Mouse (Mus musculus) erythroid progenitor cell, adult 5-6 weeks (primary cell): ENCODE measurements around the gene Ptpn1. TPM values are rescaled to one million over a fixed set of nuclear protein-coding genes. Genes with fewer than 3 reads are reported as not detected.

Experiments
- ATAC-seq: replicated peaks from 2 replicates; pipeline ENCODE4 v1.8.0; 2016; ENCODE audit warnings: moderate number of reproducible peaks, mild to moderate bottlenecking, moderate TSS enrichment, inconsistent platforms; ENCODE audit not compliant: poor library complexity, low FRiP score, severe bottlenecking
- total RNA-seq, 2 experiments: library from RNA; stranded (forward) in 1 of 2; stranded (reverse) in 1 of 2; fragments of 150-400 nt in 1 of 2; fragments of 186-747, 209-891 nt in 1 of 2; gene quantifications; 2 replicates each; pipeline versions ENCODE4 v1.2.3 to v1.2.4; 2015 to 2017; ENCODE audit warnings: low replicate concordance in 2 of 2

The Ptpn1 gene
- total RNA-seq, 2 experiments from 2014 or later = 4.3 to 5.0 TPM

DNA sequence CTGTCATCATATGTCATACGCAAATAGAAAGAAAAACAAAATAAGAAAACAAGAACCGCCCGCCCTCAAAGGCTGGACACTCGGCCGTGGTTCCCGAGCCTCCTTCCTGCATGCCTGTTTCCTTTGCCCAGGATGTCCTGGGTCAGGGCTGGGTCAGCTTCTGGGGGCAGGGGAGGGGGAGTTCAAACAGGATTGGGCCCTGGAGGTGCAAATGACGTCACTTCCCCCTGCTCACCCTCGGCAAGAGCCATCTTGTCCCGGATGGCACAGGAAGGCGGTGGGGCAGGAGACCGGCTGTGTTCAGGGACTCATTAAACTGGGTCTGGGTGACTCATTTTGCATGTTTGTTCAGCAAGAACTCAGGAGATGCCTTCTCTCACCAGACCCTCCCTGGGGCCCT lies 11.8 kb upstream of the Ptpn1 start:
- ATAC-seq = no peak

- no peak for ATAC-seq
Measured at GRCm38 (mm10) chr2:167920960-167921495, 10.8 kb upstream of the Ptpn1 start.

DNA sequence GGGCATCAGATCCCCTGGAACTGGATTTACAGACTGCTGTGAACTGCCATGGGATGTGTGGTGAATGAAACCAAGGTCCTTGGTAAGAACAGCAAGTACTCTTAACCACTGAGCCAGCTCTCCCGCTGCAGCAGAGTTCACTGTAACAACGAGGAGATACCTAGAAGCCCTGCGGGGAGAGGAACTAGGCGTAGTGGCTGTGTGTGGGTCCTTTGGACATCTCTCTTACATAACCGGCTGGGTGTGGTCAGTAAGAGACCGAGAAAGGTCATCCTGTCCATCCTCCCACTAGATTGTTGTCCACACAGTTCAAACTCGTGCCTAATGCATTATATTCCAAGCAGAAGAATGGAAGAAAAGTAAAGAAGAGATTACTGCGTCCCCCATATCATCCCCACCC lies 10.0 kb upstream of the Ptpn1 start:
- ATAC-seq = no peak

GRCm38 (mm10) chr2:167924011-167924410 lies 7.8 kb upstream of the Ptpn1 start:
- ATAC-seq = no peak

GRCm38 (mm10) chr2:167924803-167925604 lies 6.9 kb upstream of the Ptpn1 start:
- peak; percentile 48 for ATAC-seq

GRCm38 (mm10) chr2:167925841-167926800 lies 5.7 kb upstream of the Ptpn1 start:
- no peak for ATAC-seq

DNA sequence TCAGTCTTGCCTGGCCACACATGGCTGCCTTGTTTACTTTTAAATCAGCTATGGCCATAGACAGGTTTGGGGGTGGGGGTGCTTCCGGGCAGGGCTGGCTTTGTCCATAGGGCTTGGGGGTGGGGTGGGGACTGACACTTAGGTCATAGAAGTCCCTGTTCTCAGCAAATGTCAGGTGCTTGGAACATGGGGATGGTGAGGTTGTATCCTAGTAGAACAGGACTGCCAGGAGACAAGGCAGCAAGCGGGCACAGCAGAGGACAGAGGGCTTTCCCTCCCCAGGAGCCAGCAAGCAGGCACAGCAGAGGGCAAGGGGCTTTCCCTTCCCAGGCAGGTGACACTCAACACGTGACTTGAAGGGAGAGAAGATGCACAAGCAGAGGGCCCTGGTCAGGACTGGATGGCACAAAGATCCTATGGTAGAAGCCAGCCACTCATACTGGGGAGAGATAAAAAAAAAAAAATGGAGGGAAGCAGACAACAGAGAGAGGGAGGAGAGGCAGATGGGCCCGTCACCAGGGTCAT lies 3.8 kb upstream of the Ptpn1 start:
- no peak for ATAC-seq

DNA sequence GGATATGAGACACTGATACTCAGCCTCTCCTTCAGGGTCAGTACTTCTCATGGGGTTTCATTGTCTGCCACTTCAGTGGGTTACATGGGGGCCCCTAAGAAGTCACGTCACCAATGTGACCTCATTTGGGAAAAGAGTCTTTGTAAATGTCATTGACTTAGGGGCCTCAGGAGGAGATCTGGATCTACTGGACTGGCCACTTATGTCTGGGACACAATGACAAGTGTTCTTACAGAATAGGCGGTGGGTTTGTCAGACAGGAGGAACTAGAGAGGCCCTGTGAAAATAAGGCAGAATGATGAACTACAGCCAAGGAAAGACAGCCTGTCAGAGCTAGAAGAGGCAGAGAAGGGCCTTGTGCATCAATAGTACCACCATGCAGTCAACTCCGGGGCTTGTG lies 2.9 kb upstream of the Ptpn1 start:
- ATAC-seq = no peak

GRCm38 (mm10) chr2:167930975-167931374 lies 882 bp upstream of the Ptpn1 start:
- ATAC-seq = no peak

- ATAC-seq = no peak
Measured at GRCm38 (mm10) chr2:167932727-167933231, 922 bp downstream of the Ptpn1 start.

- no peak for ATAC-seq
Measured at GRCm38 (mm10) chr2:167933397-167933796, 1.5 kb downstream of the Ptpn1 start.

DNA sequence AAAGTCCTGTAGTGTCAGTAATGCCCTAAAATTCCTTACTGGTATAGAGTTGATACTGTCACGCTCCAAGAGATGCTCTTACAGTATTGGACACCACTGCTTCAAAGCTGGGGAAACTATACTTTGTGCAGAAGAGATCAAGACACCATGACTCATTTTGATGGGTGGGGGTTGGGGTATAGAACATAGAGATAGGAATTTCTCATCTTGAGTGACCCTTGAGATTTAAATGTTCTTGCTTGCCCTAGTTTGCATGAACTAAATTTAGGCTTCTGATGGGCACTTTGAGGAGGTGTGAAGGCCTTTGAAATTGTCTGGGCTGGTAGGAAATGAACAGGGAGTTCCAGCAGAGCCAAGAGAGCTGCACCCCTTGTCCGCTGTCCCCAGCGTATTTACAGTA lies 4.1 kb downstream of the Ptpn1 start:
- no peak for ATAC-seq

DNA sequence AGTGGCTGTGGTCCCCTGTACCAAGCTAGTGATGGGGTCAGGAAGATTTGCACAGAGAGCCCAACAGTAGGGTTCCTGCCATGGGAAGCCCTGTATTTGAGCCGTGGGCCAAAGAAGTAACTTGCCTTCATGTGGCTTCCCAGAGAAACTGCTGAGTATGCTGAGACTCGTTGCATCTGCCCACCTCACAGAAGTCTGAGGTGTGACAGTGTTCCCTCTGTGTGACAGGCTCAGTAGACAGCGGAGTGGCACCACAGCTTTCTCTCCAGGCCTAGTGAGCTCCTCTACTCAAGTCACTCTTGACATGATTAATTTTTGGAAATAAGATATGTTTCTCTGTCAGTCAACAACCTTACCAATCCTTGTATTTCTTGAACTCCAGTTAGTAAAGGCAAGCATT lies 6.9 kb downstream of the Ptpn1 start:
- ATAC-seq = no peak

DNA sequence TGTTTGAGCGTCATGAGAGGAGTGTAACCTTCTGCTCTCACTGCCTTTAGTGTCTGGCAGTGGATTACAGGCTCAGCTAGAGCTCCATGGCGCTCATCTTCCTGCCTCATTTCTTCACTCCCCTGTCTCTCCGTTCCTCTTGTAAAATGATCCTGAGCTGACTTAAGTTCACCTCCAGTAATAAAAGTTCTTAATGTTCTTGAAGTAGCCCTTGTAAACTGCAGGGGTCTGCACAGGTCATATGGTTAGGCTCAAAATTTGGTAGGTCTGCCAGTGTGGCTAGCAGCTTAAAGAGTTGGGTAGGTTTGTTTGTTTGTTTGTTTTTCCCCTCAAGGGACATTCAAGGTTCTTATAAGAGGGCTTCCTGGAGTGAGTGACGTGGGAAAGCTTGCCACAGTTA lies 7.3 kb downstream of the Ptpn1 start:
- no peak for ATAC-seq

DNA sequence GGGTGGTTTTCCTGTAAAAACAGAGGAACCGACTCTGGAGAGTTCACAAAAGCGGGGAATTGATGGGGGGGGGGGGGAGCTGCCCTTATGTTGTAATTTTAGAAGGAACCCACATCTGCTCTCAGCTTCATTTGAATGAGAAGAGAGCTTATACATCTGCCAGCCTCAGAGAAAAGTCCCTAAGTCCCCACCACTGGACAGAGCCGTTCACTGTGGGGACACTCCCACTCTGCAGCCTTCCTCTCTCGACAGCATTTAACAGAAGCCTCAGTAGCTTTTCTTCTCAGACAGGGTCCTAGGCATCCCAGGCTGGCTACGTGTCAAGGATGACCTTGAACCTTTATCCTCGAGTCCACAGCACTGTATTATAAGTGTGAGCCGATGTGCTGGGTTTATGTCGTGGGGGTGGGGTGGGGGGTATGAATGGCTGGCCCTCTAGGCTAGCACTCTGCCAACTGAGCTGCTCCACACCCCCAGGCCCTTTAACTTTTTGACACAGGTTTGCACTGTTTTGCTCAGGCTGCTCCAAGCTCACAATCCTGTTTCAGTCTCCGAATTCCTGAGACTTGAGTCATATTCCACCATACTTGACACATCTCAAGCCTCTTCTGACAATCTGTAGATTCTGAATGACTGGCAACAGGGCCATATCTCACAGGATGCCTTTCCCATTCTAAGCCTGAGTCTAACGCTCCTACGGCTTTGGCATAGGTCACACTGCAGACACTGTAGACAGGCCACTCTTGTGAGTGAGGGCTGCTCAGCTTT lies 8.0 kb downstream of the Ptpn1 start:
- no peak for ATAC-seq

- no peak for ATAC-seq
Measured at GRCm38 (mm10) chr2:167940636-167941035, 8.8 kb downstream of the Ptpn1 start.

GRCm38 (mm10) chr2:167941320-167941719 lies 9.5 kb downstream of the Ptpn1 start:
- ATAC-seq = no peak

GRCm38 (mm10) chr2:167941745-167942176 lies 9.9 kb downstream of the Ptpn1 start:
- ATAC-seq = no peak

DNA sequence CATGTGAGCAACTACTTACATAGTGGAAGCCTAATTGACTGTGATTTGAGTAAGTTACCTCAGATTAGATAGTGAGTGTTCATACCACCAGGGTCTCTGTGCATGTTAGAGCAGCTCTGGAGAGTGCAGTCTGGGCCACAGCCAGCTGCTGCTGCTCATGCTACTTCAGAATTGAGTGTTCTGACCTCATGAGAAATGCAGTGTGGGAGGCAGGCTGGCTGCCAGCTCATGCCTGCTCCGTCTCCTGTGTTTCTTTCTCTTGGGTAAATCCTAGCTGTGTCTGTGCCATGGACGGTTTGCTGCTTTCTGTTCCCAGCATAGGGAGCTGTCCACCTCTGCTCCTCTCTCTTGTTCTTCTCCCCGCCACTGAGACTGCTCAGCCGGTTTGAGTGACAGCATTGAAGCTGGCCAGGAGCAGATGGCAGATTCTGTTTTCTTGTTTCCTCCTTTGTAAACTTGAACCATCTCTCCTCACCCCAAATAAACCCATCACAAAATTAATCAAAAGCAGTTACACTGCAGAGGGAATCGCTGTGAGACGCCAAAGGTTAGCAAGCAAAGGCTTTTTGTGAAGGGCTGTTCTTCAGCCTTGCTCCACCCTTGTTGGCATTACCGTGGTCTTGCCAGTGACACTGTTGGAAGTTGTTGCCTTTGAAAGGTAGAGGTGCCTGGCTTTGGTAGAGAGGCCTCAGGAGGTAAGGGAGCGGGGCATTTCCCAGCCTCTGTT lies 10.5 kb downstream of the Ptpn1 start:
- ATAC-seq = no peak; the same call in 1 of the 2 replicates
